Comparison of ENCODE assay signal across 21 mouse cellular contexts in the genomic region with DNA sequence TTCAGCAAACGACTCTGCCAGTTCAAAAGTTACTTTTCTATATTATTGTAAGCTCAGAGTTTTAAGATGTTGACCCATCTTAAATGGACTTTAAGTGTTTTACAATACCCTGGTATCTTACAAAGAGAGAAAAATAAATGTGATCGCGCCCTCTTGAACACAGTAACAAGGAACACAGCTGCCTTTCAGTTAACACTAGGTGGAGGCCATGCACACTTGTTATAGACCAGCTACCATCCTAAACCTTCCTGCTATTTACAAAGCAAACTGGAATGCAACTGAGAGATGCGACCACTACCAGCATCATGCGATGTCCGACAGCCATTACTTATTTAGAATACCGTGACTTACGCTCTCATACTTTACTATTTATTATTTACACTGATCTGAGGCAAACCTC. TPM values are rescaled to one million over a fixed set of nuclear protein-coding genes. Genes with fewer than 3 reads are reported as not detected.
DNase-seq lines count a peak whose midpoint lies in the region; ATAC-seq and TF ChIP-seq lines count a peak whose summit lies in the region.
"Had no signal": no experiment of that assay in that cellular context is flagged by ENCODE, and none has a peak within 500 bp of the region (broad histone marks: within the 10 kb centered on the region; RNA-seq: fewer than 3 reads in every experiment).

No protein-coding gene starts in this region.

- H3K4me3 ChIP-seq in intestine, postnatal 0 days (ENCODE audit: low read depth, low read length), result no peak overlapping the region
- H3K4me3 ChIP-seq in intestine, embryonic 15.5 days (replicated peaks), result no peak overlapping the region
- H3K4me3 ChIP-seq in erythroblast, embryonic 14.5 days (replicated peaks), result peak overlapping the region; percentile 63
- peak overlapping the region in 1 of 2 experiments; percentile 49; a peak in 1 of 4 replicates for H3K4me3 ChIP-seq in liver, embryonic 14.5 days (ENCODE audit: insufficient read depth in 1 of 2, low read depth in 2 of 2, low read length in 2 of 2)
- H3K4me3 ChIP-seq: embryonic facial prominence, embryonic 12.5 days; forebrain, embryonic 10.5 days; heart, adult 2 months; hindbrain, embryonic 12.5 days had no signal

- H3K9me3 ChIP-seq in intestine, postnatal 0 days (ENCODE audit: control insufficient read depth), result no peaks in the 10 kb centered on the region
- no peaks in the 10 kb centered on the region for H3K9me3 ChIP-seq in intestine, embryonic 15.5 days
- no peaks in the 10 kb centered on the region for H3K9me3 ChIP-seq in erythroblast, embryonic 14.5 days (ENCODE audit: control insufficient read depth, low read length)
- no peaks in the 10 kb centered on the region for H3K9me3 ChIP-seq in liver, embryonic 14.5 days (ENCODE audit: control insufficient read depth, low read length)
- H3K9me3 ChIP-seq: embryonic facial prominence, embryonic 12.5 days; forebrain, embryonic 10.5 days; hindbrain, embryonic 12.5 days had no signal

- H3K4me2 ChIP-seq in intestine, postnatal 0 days (replicated peaks; ENCODE audit: low read depth), result no peak overlapping the region
- H3K4me2 ChIP-seq in intestine, embryonic 15.5 days (replicated peaks), result no peak overlapping the region
- H3K4me2 ChIP-seq in liver, embryonic 14.5 days (ENCODE audit: low read depth), result peak overlapping the region; percentile 75
- H3K4me2 ChIP-seq: embryonic facial prominence, embryonic 12.5 days; heart, embryonic 11.5 days; hindbrain, embryonic 12.5 days had no signal

- H3K36me3 ChIP-seq in intestine, postnatal 0 days (ENCODE audit: control insufficient read depth, insufficient read depth), result peaks cover 27% of the 10 kb centered on the region; the same call in 1 of the 2 replicates
- H3K36me3 ChIP-seq in intestine, embryonic 15.5 days, result no peaks in the 10 kb centered on the region; the same call in 1 of the 2 replicates
- H3K36me3 ChIP-seq in erythroblast, embryonic 14.5 days (ENCODE audit: control insufficient read depth), result peaks cover 82% of the 10 kb centered on the region
- peaks cover 30% of the 10 kb centered on the region for H3K36me3 ChIP-seq in liver, embryonic 14.5 days (replicated peaks; ENCODE audit: control insufficient read depth, insufficient read depth, low read depth)

- TF ChIP-seq EP300 in liver, embryonic 14.5 days (IDR thresholded peaks at IDR 0.05; ENCODE audit: low read depth), result no peak

- H3K4me1 ChIP-seq in intestine, postnatal 0 days (replicated peaks; ENCODE audit: control insufficient read depth, insufficient read depth, low read length), result no peaks in the 10 kb centered on the region
- H3K4me1 ChIP-seq in intestine, embryonic 15.5 days (replicated peaks), result no peaks in the 10 kb centered on the region
- H3K4me1 ChIP-seq in erythroblast, embryonic 14.5 days (ENCODE audit: control insufficient read depth), result peaks cover 56% of the 10 kb centered on the region
- H3K4me1 ChIP-seq in liver, embryonic 14.5 days (replicated peaks; ENCODE audit: control insufficient read depth in 2 of 2, insufficient read depth in 2 of 2, low read length in 1 of 2), result peaks cover 17 to 22% of the 10 kb centered on the region in 2 experiments
- H3K4me1 ChIP-seq: embryonic facial prominence, embryonic 12.5 days; forebrain, embryonic 10.5 days; hindbrain, embryonic 12.5 days had no signal

- no peak for ATAC-seq in intestine, postnatal 0 days
- ATAC-seq in intestine, embryonic 15.5 days, result no peak
- ATAC-seq in liver, embryonic 14.5 days (ENCODE audit: insufficient read depth), result peak; percentile 54; the same call in 1 of the 2 replicates
- peak; percentile 30; the same call in 1 of the 2 replicates for ATAC-seq in megakaryocyte progenitor cell, adult 5-6 weeks (replicated peaks; ENCODE audit: poor library complexity)
- ATAC-seq: forebrain, embryonic 14.5 days; hindbrain, embryonic 16.5 days; inflammation-experienced regulatory T-cells, adult 6 months had no signal

- no peak overlapping the region for H3K9ac ChIP-seq in intestine, postnatal 0 days (ENCODE audit: low read depth, low read length)
- no peak overlapping the region for H3K9ac ChIP-seq in intestine, embryonic 15.5 days
- H3K9ac ChIP-seq in liver, embryonic 14.5 days (replicated peaks), result peak overlapping the region; percentile 66
- H3K9ac ChIP-seq: embryonic facial prominence, embryonic 12.5 days; hindbrain, embryonic 12.5 days had no signal

- 89% methylated on average over 8 of the region's 8 CpGs for WGBS in intestine, postnatal 0 days
- WGBS in intestine, embryonic 15.5 days, result 96% methylated on average over 8 of the region's 8 CpGs
- WGBS in liver, embryonic 14.5 days (ENCODE audit: insufficient replicate concordance), result 80% methylated on average over 8 of the region's 8 CpGs

- peak; percentile 26 for TF ChIP-seq CTCF in intestine, postnatal 0 days (IDR thresholded peaks at IDR 0.05; ENCODE audit: low read depth)
- TF ChIP-seq CTCF in liver, embryonic 14.5 days (IDR thresholded peaks at IDR 0.05; ENCODE audit: low read depth), result peak; percentile 22; the same call in 1 of the 2 replicates

- H3K27me3 ChIP-seq in intestine, postnatal 0 days (replicated peaks; ENCODE audit: control insufficient read depth, insufficient read depth, low read length), result no peaks in the 10 kb centered on the region
- H3K27me3 ChIP-seq in intestine, embryonic 15.5 days (replicated peaks), result no peaks in the 10 kb centered on the region
- no peaks in the 10 kb centered on the region for H3K27me3 ChIP-seq in erythroblast, embryonic 14.5 days (ENCODE audit: control insufficient read depth)
- no peaks in the 10 kb centered on the region for H3K27me3 ChIP-seq in liver, embryonic 14.5 days (ENCODE audit: control insufficient read depth, insufficient read depth, low read length)
- H3K27me3 ChIP-seq: CH12.LX; embryonic facial prominence, embryonic 12.5 days; hindbrain, embryonic 12.5 days had no signal

- peak overlapping the region; percentile 21; the same call in 1 of the 2 replicates for H3K27ac ChIP-seq in intestine, postnatal 0 days (ENCODE audit: low read depth, low read length)
- no peak overlapping the region for H3K27ac ChIP-seq in intestine, embryonic 15.5 days
- peak overlapping the region; percentile 78 for H3K27ac ChIP-seq in liver, embryonic 14.5 days
- H3K27ac ChIP-seq: embryonic facial prominence, embryonic 12.5 days; forebrain, embryonic 10.5 days; heart, adult 2 months; hindbrain, embryonic 12.5 days had no signal

- no peak for DNase-seq in liver, embryonic 14.5 days (ENCODE audit: low read depth in 3 of 3, low spot score in 3 of 3)
- no peak for DNase-seq in cerebellum, adult 18-20 months
- no peak for DNase-seq in thymus, postnatal 10 days (ENCODE audit: low spot score in 2 of 2)
- DNase-seq: adrenal gland, adult 2 months; adrenal gland, postnatal 25 days; cerebellum, adult 8-10 months; cerebellum, postnatal 14 days; heart, adult 2 months; heart, postnatal 4 days had no signal

RNA-seq across cellular contexts. Expression of gene Synj1, which starts 21.9 kb away (rescaled TPM):
- polyA plus RNA-seq in intestine, postnatal 0 days (2015; fragmentation: Nextera tagmentation; extraction: Ambion mirVana), result 15.8 and 16.6 TPM in 2 replicates
- polyA plus RNA-seq in intestine, embryonic 15.5 days (2015; fragmentation: Nextera tagmentation; extraction: Ambion mirVana), result 11.5 and 14.8 TPM in 2 replicates
- polyA plus RNA-seq in erythroblast, embryonic 14.5 days (2012), result 8.1 and 8.8 TPM in 2 replicates
- polyA plus RNA-seq in liver, embryonic 14.5 days (2012; rRNA removed), result 13.8 and 14.6 TPM in 2 replicates
- 21.4 and 21.9 TPM in 2 replicates for polyA plus RNA-seq in liver, embryonic 14.5 days (2014; fragmentation: Nextera tagmentation; extraction: Ambion mirVana)
- 38.8 and 46.3 TPM in 2 replicates for total RNA-seq in megakaryocyte progenitor cell, adult 5-6 weeks (2015)
- total RNA-seq in megakaryocyte progenitor cell, adult 5-6 weeks (2017), result 16.2 and 19.1 TPM in 2 replicates

RNA-seq across cellular contexts. Expression of gene Cfap298, which starts 54.2 kb away (rescaled TPM):
- polyA plus RNA-seq in intestine, postnatal 0 days (2015; fragmentation: Nextera tagmentation; extraction: Ambion mirVana), result 20.1 and 22.1 TPM in 2 replicates
- polyA plus RNA-seq in intestine, embryonic 15.5 days (2015; fragmentation: Nextera tagmentation; extraction: Ambion mirVana), result 36.1 and 42.4 TPM in 2 replicates
- 1.9 and 2.1 TPM in 2 replicates for polyA plus RNA-seq in erythroblast, embryonic 14.5 days (2012)
- polyA plus RNA-seq in liver, embryonic 14.5 days (2012; rRNA removed), result 6.4 and 11.5 TPM in 2 replicates
- polyA plus RNA-seq in liver, embryonic 14.5 days (2014; fragmentation: Nextera tagmentation; extraction: Ambion mirVana), result 18.4 and 21.9 TPM in 2 replicates
- total RNA-seq in megakaryocyte progenitor cell, adult 5-6 weeks (2015), result 40.2 and 45.4 TPM in 2 replicates
- total RNA-seq in megakaryocyte progenitor cell, adult 5-6 weeks (2017), result 70.1 and 77.7 TPM in 2 replicates

RNA-seq across cellular contexts. Expression of gene Paxbp1, which starts 55.2 kb away (rescaled TPM):
- 17.3 and 19.1 TPM in 2 replicates for polyA plus RNA-seq in intestine, postnatal 0 days (2015; fragmentation: Nextera tagmentation; extraction: Ambion mirVana)
- 45.0 and 45.6 TPM in 2 replicates for polyA plus RNA-seq in intestine, embryonic 15.5 days (2015; fragmentation: Nextera tagmentation; extraction: Ambion mirVana)
- 1.5 and 2.1 TPM in 2 replicates for polyA plus RNA-seq in erythroblast, embryonic 14.5 days (2012)
- polyA plus RNA-seq in liver, embryonic 14.5 days (2012; rRNA removed), result 17.4 and 25.9 TPM in 2 replicates
- 14.8 and 16.5 TPM in 2 replicates for polyA plus RNA-seq in liver, embryonic 14.5 days (2014; fragmentation: Nextera tagmentation; extraction: Ambion mirVana)
- 69.4 and 95.7 TPM in 2 replicates for total RNA-seq in megakaryocyte progenitor cell, adult 5-6 weeks (2015)
- total RNA-seq in megakaryocyte progenitor cell, adult 5-6 weeks (2017), result 77.0 and 96.2 TPM in 2 replicates

Comparison
In these comparisons a context has a peak if more than half of its experiments do, and no peak if none do; other contexts are left out.
1. ATAC-seq: peak in liver, embryonic 14.5 days (single experiment) and megakaryocyte progenitor cell, adult 5-6 weeks (single experiment); none in intestine, postnatal 0 days (single experiment) and intestine, embryonic 15.5 days (single experiment).